ENCODE assay signal across 20 mouse cellular contexts in genomic region chr5:64312295-64312694, GRCm38 (mm10).
A peak's percentile ranks its signal among the peaks of the same experiment; 100 is the strongest.
DNase-seq lines count a peak whose midpoint lies in the region; ATAC-seq and TF ChIP-seq lines count a peak whose summit lies in the region.
"Had no signal": no experiment of that assay in that cellular context is flagged by ENCODE, and none has a peak within 500 bp of the region (broad histone marks: within the 10 kb centered on the region; RNA-seq: fewer than 3 reads in every experiment).

No protein-coding gene starts in this region.

- H3K9me3 ChIP-seq in hindbrain, embryonic 12.5 days (replicated peaks) = no peaks in the 10 kb centered on the region
- H3K9me3 ChIP-seq in hindbrain, embryonic 11.5 days (ENCODE audit: control insufficient read depth, low read length) = no peaks in the 10 kb centered on the region
- no peaks in the 10 kb centered on the region for H3K9me3 ChIP-seq in midbrain, embryonic 10.5 days (replicated peaks)
- H3K9me3 ChIP-seq in midbrain, embryonic 11.5 days (ENCODE audit: control insufficient read depth, low read length) = no peaks in the 10 kb centered on the region
- H3K9me3 ChIP-seq: hindbrain, embryonic 15.5 days; limb, embryonic 15.5 days; megakaryocyte, embryonic 14.5 days had no signal

- no peak overlapping the region for H3K4me3 ChIP-seq in heart, adult 2 months
- no peak overlapping the region for H3K4me3 ChIP-seq in hindbrain, embryonic 12.5 days
- no peak overlapping the region for H3K4me3 ChIP-seq in hindbrain, embryonic 11.5 days (ENCODE audit: low read depth, low read length)
- no peak overlapping the region for H3K4me3 ChIP-seq in midbrain, embryonic 10.5 days
- no peak overlapping the region for H3K4me3 ChIP-seq in midbrain, embryonic 11.5 days (ENCODE audit: low read depth, low read length)
- H3K4me3 ChIP-seq: hindbrain, embryonic 15.5 days; limb, embryonic 15.5 days; megakaryocyte, embryonic 14.5 days had no signal

- H3K36me3 ChIP-seq in heart, adult 2 months (ENCODE audit: control insufficient read depth, insufficient read depth, low read length) = no peaks in the 10 kb centered on the region; the same call in none of the 2 replicates
- no peaks in the 10 kb centered on the region for H3K36me3 ChIP-seq in hindbrain, embryonic 12.5 days
- no peaks in the 10 kb centered on the region for H3K36me3 ChIP-seq in hindbrain, embryonic 11.5 days (ENCODE audit: control insufficient read depth, insufficient read depth, low read length)
- H3K36me3 ChIP-seq in midbrain, embryonic 10.5 days = peaks cover 24% of the 10 kb centered on the region
- H3K36me3 ChIP-seq in midbrain, embryonic 11.5 days (ENCODE audit: control insufficient read depth, insufficient read depth, low read length) = no peaks in the 10 kb centered on the region; the same call in 1 of the 2 replicates
- H3K36me3 ChIP-seq: hindbrain, embryonic 15.5 days had no signal

- ATAC-seq in hindbrain, embryonic 12.5 days (ENCODE audit: low FRiP score) = no peak
- ATAC-seq in hindbrain, embryonic 11.5 days (ENCODE audit: low FRiP score) = no peak
- no peak for ATAC-seq in midbrain, embryonic 11.5 days (ENCODE audit: low FRiP score)
- ATAC-seq: forebrain, embryonic 14.5 days; intestine, embryonic 16.5 days; liver, postnatal 0 days; midbrain, embryonic 16.5 days had no signal

- no peak overlapping the region for H3K4me2 ChIP-seq in hindbrain, embryonic 12.5 days (replicated peaks)
- H3K4me2 ChIP-seq in hindbrain, embryonic 11.5 days (replicated peaks; ENCODE audit: low read depth, low read length) = no peak overlapping the region
- no peak overlapping the region for H3K4me2 ChIP-seq in midbrain, embryonic 11.5 days
- H3K4me2 ChIP-seq: hindbrain, embryonic 15.5 days; limb, embryonic 15.5 days had no signal

- no peaks in the 10 kb centered on the region for H3K79me2 ChIP-seq in heart, adult 2 months (replicated peaks; ENCODE audit: control insufficient read depth, insufficient read depth, low read length)

- no peak for TF ChIP-seq EP300 in heart, adult 2 months (IDR thresholded peaks at IDR 0.05; ENCODE audit: insufficient read depth, low read depth, low read length)

- TF ChIP-seq POLR2A in heart, adult 2 months (IDR thresholded peaks at IDR 0.05; ENCODE audit: insufficient read depth, low read depth, low read length) = no peak

- H3K27me3 ChIP-seq in heart, adult 2 months (ENCODE audit: control insufficient read depth, insufficient read depth, low read length) = no peaks in the 10 kb centered on the region
- H3K27me3 ChIP-seq in hindbrain, embryonic 12.5 days = no peaks in the 10 kb centered on the region
- no peaks in the 10 kb centered on the region for H3K27me3 ChIP-seq in hindbrain, embryonic 11.5 days (ENCODE audit: control insufficient read depth, insufficient read depth, low read length)
- H3K27me3 ChIP-seq in midbrain, embryonic 10.5 days (ENCODE audit: low read depth, poor library complexity, severe bottlenecking) = no peaks in the 10 kb centered on the region
- H3K27me3 ChIP-seq in midbrain, embryonic 11.5 days (ENCODE audit: control insufficient read depth, insufficient read depth, low read length) = no peaks in the 10 kb centered on the region
- H3K27me3 ChIP-seq: hindbrain, embryonic 15.5 days; limb, embryonic 15.5 days; megakaryocyte, embryonic 14.5 days had no signal

- 30% methylated on average over 5 of the region's 5 CpGs for WGBS in heart, adult 2 months
- WGBS in hindbrain, embryonic 12.5 days = 72% methylated on average over 5 of the region's 5 CpGs
- 68% methylated on average over 5 of the region's 5 CpGs for WGBS in hindbrain, embryonic 11.5 days
- 91% methylated on average over 5 of the region's 5 CpGs for WGBS in midbrain, embryonic 10.5 days
- WGBS in midbrain, embryonic 11.5 days = 84% methylated on average over 5 of the region's 5 CpGs

- peaks cover 14% of the 10 kb centered on the region for H3K4me1 ChIP-seq in heart, adult 2 months (ENCODE audit: control insufficient read depth, insufficient read depth, low read length)
- peaks cover 30% of the 10 kb centered on the region for H3K4me1 ChIP-seq in hindbrain, embryonic 12.5 days
- peaks cover 5% of the 10 kb centered on the region; the same call in 1 of the 2 replicates for H3K4me1 ChIP-seq in hindbrain, embryonic 11.5 days (replicated peaks; ENCODE audit: control insufficient read depth, insufficient read depth, low read length)
- peaks cover 30% of the 10 kb centered on the region for H3K4me1 ChIP-seq in midbrain, embryonic 10.5 days
- H3K4me1 ChIP-seq in midbrain, embryonic 11.5 days (ENCODE audit: control insufficient read depth, insufficient read depth, low read length) = peaks cover 19% of the 10 kb centered on the region
- H3K4me1 ChIP-seq: megakaryocyte, embryonic 14.5 days had no signal

- H3K27ac ChIP-seq in heart, adult 2 months = no peak overlapping the region
- peak overlapping the region; percentile 44; the same call in 1 of the 2 replicates for H3K27ac ChIP-seq in hindbrain, embryonic 12.5 days
- H3K27ac ChIP-seq in hindbrain, embryonic 11.5 days (ENCODE audit: low read depth, low read length) = no peak overlapping the region
- peak overlapping the region; percentile 59 for H3K27ac ChIP-seq in midbrain, embryonic 10.5 days (replicated peaks)
- H3K27ac ChIP-seq in midbrain, embryonic 11.5 days (ENCODE audit: low read depth, low read length) = no peak overlapping the region
- H3K27ac ChIP-seq: hindbrain, embryonic 15.5 days; kidney, postnatal 0 days; limb, embryonic 15.5 days had no signal

- TF ChIP-seq CTCF in heart, adult 2 months (IDR thresholded peaks at IDR 0.05) = no peak

- peak; percentile 39 to 41 for DNase-seq in heart, adult 2 months
- DNase-seq in heart, adult 8-10 months (ENCODE audit: low spot score) = no peak
- no peak for DNase-seq in hindbrain, embryonic 11.5 days (ENCODE audit: low spot score)
- no peak for DNase-seq in midbrain, embryonic 10.5 days (ENCODE audit: low spot score)
- DNase-seq in midbrain, embryonic 11.5 days (ENCODE audit: low spot score, missing footprints) = no peak
- DNase-seq in thymus, postnatal 14 days = no peak
- DNase-seq: adrenal gland, adult 2 months; cerebellum, adult 8-10 months; gastrocnemius, postnatal 36 days; liver, postnatal 0 days; lung, postnatal 14 days; thymus, adult 2 months had no signal

- H3K9ac ChIP-seq in heart, adult 2 months (ENCODE audit: low read depth, low read length) = no peak overlapping the region
- no peak overlapping the region for H3K9ac ChIP-seq in hindbrain, embryonic 12.5 days
- H3K9ac ChIP-seq in hindbrain, embryonic 11.5 days (ENCODE audit: low read depth, low read length) = no peak overlapping the region
- no peak overlapping the region for H3K9ac ChIP-seq in midbrain, embryonic 11.5 days (ENCODE audit: low read length)
- H3K9ac ChIP-seq: hindbrain, embryonic 15.5 days; limb, embryonic 15.5 days; liver, postnatal 0 days had no signal

- intact Hi-C loops in heart, adult 2 months (cut with DNase I) = no loop called here

Comparison
In these comparisons a context has a peak if more than half of its experiments do, and no peak if none do; other contexts are left out.
1. DNase-seq: peak in heart, adult 2 months (2 of 2); none in heart, adult 8-10 months (single experiment), hindbrain, embryonic 11.5 days (single experiment), midbrain, embryonic 10.5 days (single experiment), midbrain, embryonic 11.5 days (single experiment) and thymus, postnatal 14 days (single experiment).
2. H3K27ac ChIP-seq: peak in hindbrain, embryonic 12.5 days (single experiment) and midbrain, embryonic 10.5 days (single experiment); none in heart, adult 2 months (single experiment), hindbrain, embryonic 11.5 days (single experiment) and midbrain, embryonic 11.5 days (single experiment).